Mouse (Mus musculus): ENCODE measurements around the gene 9130008F23Rik. TPM values are rescaled to one million over a fixed set of nuclear protein-coding genes. Genes with fewer than 3 reads are reported as not detected.

The 9130008F23Rik gene
- total RNA-seq (2023), result not detected

DNA sequence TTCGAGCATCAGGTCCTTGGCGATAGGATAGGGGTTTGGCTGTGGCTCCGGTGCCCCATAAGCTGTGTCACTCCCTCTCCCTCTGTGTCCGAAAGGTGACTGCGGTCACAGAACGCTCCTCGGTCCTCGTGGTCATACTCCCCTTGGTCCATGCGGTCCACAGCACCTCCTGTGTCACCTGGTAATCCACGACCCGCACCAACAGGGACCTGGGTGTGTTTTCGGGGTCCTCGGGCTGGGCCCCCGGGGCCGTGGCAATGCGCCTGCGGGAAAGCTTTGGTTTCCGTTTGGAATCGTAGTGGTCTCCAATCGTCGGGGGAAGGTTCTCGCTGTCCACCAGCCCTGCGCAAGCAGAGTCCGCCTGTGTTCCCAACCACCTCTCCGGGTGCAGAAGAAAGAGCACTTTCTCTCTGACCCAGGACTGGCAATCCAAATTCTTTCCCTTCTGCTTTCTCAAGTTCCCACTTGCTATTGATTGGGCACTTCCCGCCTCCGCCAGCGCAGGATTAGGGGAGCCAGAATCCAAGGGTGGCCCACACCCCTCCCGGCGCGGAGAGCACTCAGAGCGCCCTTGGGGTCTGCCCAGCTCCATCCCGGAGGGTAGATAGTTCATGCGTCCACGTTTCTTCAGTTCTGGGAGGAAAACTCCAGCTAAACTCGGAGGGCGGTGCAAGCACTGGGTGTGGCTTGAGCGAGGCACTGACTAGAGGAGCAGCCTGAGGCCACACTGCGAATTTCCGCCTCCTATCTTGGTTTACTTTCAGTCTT lies at the start of gene 9130008F23Rik:
Gene 9130008F23Rik (minus strand): TSS at position 636 of the 768 bp plus-strand sequence.

DNA sequence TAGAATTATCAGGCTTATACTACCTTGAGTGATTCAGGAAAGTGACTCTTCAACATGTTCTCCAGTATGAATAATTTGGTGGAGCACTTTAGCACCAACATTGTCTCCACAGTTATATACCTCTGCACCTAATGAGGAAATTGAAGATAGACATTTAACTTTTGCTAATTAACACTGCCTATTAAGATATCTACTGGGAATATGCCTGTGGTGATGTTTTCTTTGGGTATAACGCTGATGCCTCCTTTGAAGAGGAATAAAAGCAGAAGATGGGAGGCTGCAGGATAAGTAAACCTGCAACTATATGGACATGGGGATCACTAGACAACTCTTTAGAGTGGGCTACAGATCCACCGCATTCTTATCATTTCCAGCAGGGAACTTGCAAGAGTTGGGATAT lies 33.9 kb upstream of the 9130008F23Rik start, which contains the start of gene Glyatl3:
Gene Glyatl3 (minus strand): TSS at position 101 of the 400 bp plus-strand sequence.

Other genes starting within 250 kb of the 9130008F23Rik start
- gene Esp3, start 248.5 kb downstream of the 9130008F23Rik start, total RNA-seq (2023), result not detected
- gene Esp1, start 153.4 kb downstream of the 9130008F23Rik start, total RNA-seq (2023), result not detected
- not detected for gene Crisp2, start 73.6 kb downstream of the 9130008F23Rik start, total RNA-seq (2023)
- not detected for gene Rhag, start 69.4 kb downstream of the 9130008F23Rik start, total RNA-seq (2023)
- gene Glyatl3, start 33.8 kb upstream of the 9130008F23Rik start, total RNA-seq (2023), result not detected
- 10 to 100 TPM; 13.1 to 16.6 TPM for gene Mut, start 54.1 kb upstream of the 9130008F23Rik start, total RNA-seq (2023)
- 10 to 100 TPM; 40.6 to 44.3 TPM for gene Cenpq, start 54.5 kb upstream of the 9130008F23Rik start, total RNA-seq (2023)

Measured in B cell, adult 67 days (primary cell).